Mouse (Mus musculus) bone marrow macrophage, adult 2 months (primary cell): Measurements from ENCODE around the gene Cant1.

ENCODE experiments used
- CTCF ChIP-seq: IDR thresholded peaks from 2 replicates; pipeline ENCODE4 v1.5.1; 2012; ENCODE audit warnings: low read depth, mild to moderate bottlenecking, low read length, moderate library complexity
- POLR2A ChIP-seq: IDR thresholded peaks from 2 replicates; pipeline ENCODE4 v1.6.1; 2012; ENCODE audit warnings: mild to moderate bottlenecking, low read depth, low read length, borderline replicate concordance

GRCm38 (mm10) chr11:118436471-118436935, 17.6 kb upstream of the Cant1 start:
- TF ChIP-seq CTCF, result no peak
- no peak for TF ChIP-seq POLR2A
